Mouse (Mus musculus) kidney, embryonic 16.5 days (tissue): ENCODE data around the gene Tgfbr3. TPM values are rescaled to one million over a fixed set of nuclear protein-coding genes. Genes with fewer than 3 reads are reported as not detected.

Experiments used
- ATAC-seq: fragments of 200-750 bp; cut with Nextera tagmentation; 2 replicates; pipeline ENCODE4 v1.8.0; 2017; ENCODE audit warnings: moderate TSS enrichment; ENCODE audit not compliant: low FRiP score, low TSS enrichment
- H3K27ac ChIP-seq: fragments of 300-500 bp; sonication (generic); 2 replicates; pipeline ENCODE4 v1.5.1; 2014; ENCODE audit warnings: low read length
- H3K27me3 ChIP-seq: fragments of 300-500 bp; sonication (generic); 2 replicates; pipeline ENCODE4 v1.6.1; 2014; ENCODE audit warnings: low read length, control low read depth, mixed read lengths; ENCODE audit not compliant: insufficient read depth
- H3K36me3 ChIP-seq: fragments of 300-500 bp; sonication (generic); 2 replicates; pipeline ENCODE4 v1.6.1; 2014; ENCODE audit warnings: low read length, control low read depth, mixed read lengths; ENCODE audit not compliant: insufficient read depth
- H3K4me1 ChIP-seq: fragments of 300-500 bp; sonication (generic); 2 replicates; pipeline ENCODE4 v1.6.1; 2014; ENCODE audit warnings: low read length, control low read depth, mixed read lengths; ENCODE audit not compliant: insufficient read depth
- H3K4me2 ChIP-seq: fragments of 300-500 bp; sonication (generic); replicated peaks from 2 replicates; pipeline ENCODE4 v1.6.1; 2014; ENCODE audit warnings: low read depth, low read length
- H3K4me3 ChIP-seq: fragments of 300-500 bp; sonication (generic); 2 replicates; pipeline ENCODE4 v1.5.1; 2014; ENCODE audit warnings: mild to moderate bottlenecking, low read length
- H3K9ac ChIP-seq: fragments of 300-500 bp; sonication (generic); replicated peaks from 2 replicates; pipeline ENCODE4 v1.6.1; 2014; ENCODE audit warnings: low read length
- H3K9me3 ChIP-seq: fragments of 300-500 bp; sonication (generic); 2 replicates; pipeline ENCODE4 v1.6.1; 2016; ENCODE audit warnings: low read length, control low read depth
- WGBS: fragments of 180-500 bp; shearing (Covaris S2); extraction: QIAGEN DNeasy Blood & Tissue Kit; methylation state at CpG from one replicate; pipeline ENCODE4 v1.1.7; 2014; 5-methylcytosine and 5-hydroxymethylcytosine counted together
- polyA plus RNA-seq: library from polyadenylated mRNA; unstranded; fragments of >200 nt; fragmentation: Nextera tagmentation; extraction: Ambion mirVana; gene quantifications from 2 replicates; pipeline ENCODE4 v1.2.1, GENCODE M21; 2015

The Tgfbr3 gene
- polyA plus RNA-seq, 1 experiment from 2014 or later = 17.3 TPM

- H3K4me3 ChIP-seq = no peak overlapping the region
- no peak overlapping the region for H3K27ac ChIP-seq
- WGBS = 60% methylated on average over 4 of the region's 4 CpGs
- no peak overlapping the region for H3K4me2 ChIP-seq
- no peak for ATAC-seq
- H3K4me1 ChIP-seq = peaks cover 10% of the 10 kb centered on the region
- H3K27me3 ChIP-seq = no peaks in the 10 kb centered on the region
- H3K9me3 ChIP-seq = no peaks in the 10 kb centered on the region
- no peak overlapping the region for H3K9ac ChIP-seq
- H3K36me3 ChIP-seq = no peaks in the 10 kb centered on the region
Observed at GRCm38 (mm10) chr5:107102916-107103315, 186.5 kb downstream of the Tgfbr3 start.

DNA sequence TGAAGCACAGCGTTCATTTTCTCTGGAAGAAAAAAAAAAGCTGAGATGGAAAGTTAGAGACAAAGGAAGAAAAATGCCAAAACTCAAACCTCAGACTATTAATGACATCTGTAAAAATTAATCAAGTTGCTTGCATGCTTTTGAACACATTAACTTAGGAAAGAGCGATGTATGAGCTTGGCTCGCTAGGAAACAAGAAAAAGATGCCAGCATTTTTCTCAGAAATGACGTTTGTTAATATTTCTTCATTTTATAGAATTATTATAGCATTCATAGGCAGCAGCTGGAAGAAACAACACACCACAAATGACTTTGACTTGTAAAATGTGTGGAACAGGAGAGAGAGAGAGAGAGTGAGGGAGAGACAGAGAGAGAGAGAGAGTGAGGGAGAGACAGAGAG lies 187.7 kb downstream of the Tgfbr3 start:
- no peaks in the 10 kb centered on the region for H3K9me3 ChIP-seq
- no peak overlapping the region for H3K4me2 ChIP-seq
- ATAC-seq = no peak
- H3K27ac ChIP-seq = no peak overlapping the region
- H3K36me3 ChIP-seq = no peaks in the 10 kb centered on the region
- no peak overlapping the region for H3K9ac ChIP-seq
- 55% methylated on average over 4 of the region's 4 CpGs for WGBS
- no peaks in the 10 kb centered on the region for H3K27me3 ChIP-seq
- H3K4me1 ChIP-seq = peaks cover 5% of the 10 kb centered on the region
- no peak overlapping the region for H3K4me3 ChIP-seq

- H3K4me3 ChIP-seq = no peak overlapping the region
- no peaks in the 10 kb centered on the region for H3K27me3 ChIP-seq
- H3K27ac ChIP-seq = peak overlapping the region; percentile 28; the same call in 1 of the 2 replicates
- peaks cover 5% of the 10 kb centered on the region for H3K4me1 ChIP-seq
- no peak overlapping the region for H3K4me2 ChIP-seq
- no peak overlapping the region for H3K9ac ChIP-seq
- no peaks in the 10 kb centered on the region for H3K36me3 ChIP-seq
- H3K9me3 ChIP-seq = no peaks in the 10 kb centered on the region
- 63% methylated on average over 7 of the region's 7 CpGs for WGBS
- 0 out of 2 replicates have a peak, but pooled peaks have one; percentile 39 for ATAC-seq
Observed at GRCm38 (mm10) chr5:107101135-107101534, 188.3 kb downstream of the Tgfbr3 start.

GRCm38 (mm10) chr5:107099634-107100033 lies 189.8 kb downstream of the Tgfbr3 start:
- H3K27me3 ChIP-seq = no peaks in the 10 kb centered on the region
- ATAC-seq = no peak
- peaks cover 5% of the 10 kb centered on the region for H3K4me1 ChIP-seq
- no peaks in the 10 kb centered on the region for H3K36me3 ChIP-seq
- no peak overlapping the region for H3K9ac ChIP-seq
- no peak overlapping the region for H3K4me3 ChIP-seq
- H3K9me3 ChIP-seq = no peaks in the 10 kb centered on the region
- 86% methylated on average over 3 of the region's 3 CpGs for WGBS
- no peak overlapping the region for H3K27ac ChIP-seq
- no peak overlapping the region for H3K4me2 ChIP-seq

GRCm38 (mm10) chr5:107099076-107099475 lies 190.4 kb downstream of the Tgfbr3 start:
- Histone ChIP-seq H3K9ac (no peak overlapping the region), H3K9me3 (no peaks in the 10 kb centered on the region), H3K27ac (no peak overlapping the region), H3K4me2 (no peak overlapping the region), H3K27me3 (no peaks in the 10 kb centered on the region), H3K36me3 (no peaks in the 10 kb centered on the region), H3K4me1 (peaks cover 5% of the 10 kb centered on the region), H3K4me3 (no peak overlapping the region)
- WGBS = 59% methylated on average over 6 of the region's 6 CpGs
- no peak for ATAC-seq

DNA sequence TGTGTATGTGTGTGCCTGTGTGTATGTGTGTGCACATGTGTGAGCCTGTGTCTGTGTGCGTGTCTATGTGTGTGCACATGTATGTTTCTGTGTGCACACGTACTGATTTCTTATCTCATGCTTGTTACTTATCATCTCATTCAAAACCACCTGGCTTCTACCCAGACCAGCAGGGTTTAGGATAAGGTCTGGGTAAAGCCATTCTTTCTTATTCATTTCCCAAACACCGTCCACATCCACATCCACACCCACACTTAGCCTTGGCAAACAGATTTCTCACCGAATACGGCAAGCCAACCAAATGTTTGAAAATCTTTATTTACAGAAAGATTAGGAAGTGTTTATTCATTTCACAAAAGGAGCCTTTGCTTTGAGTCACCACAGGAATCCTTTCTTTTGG lies 191.4 kb downstream of the Tgfbr3 start:
- WGBS = 85% methylated on average over 5 of the region's 5 CpGs
- H3K9ac ChIP-seq = no peak overlapping the region
- no peak overlapping the region for H3K4me2 ChIP-seq
- H3K36me3 ChIP-seq = no peaks in the 10 kb centered on the region
- no peaks in the 10 kb centered on the region for H3K9me3 ChIP-seq
- no peak for ATAC-seq
- H3K27me3 ChIP-seq = no peaks in the 10 kb centered on the region
- H3K4me1 ChIP-seq = peaks cover 5% of the 10 kb centered on the region
- H3K27ac ChIP-seq = no peak overlapping the region
- no peak overlapping the region for H3K4me3 ChIP-seq

DNA sequence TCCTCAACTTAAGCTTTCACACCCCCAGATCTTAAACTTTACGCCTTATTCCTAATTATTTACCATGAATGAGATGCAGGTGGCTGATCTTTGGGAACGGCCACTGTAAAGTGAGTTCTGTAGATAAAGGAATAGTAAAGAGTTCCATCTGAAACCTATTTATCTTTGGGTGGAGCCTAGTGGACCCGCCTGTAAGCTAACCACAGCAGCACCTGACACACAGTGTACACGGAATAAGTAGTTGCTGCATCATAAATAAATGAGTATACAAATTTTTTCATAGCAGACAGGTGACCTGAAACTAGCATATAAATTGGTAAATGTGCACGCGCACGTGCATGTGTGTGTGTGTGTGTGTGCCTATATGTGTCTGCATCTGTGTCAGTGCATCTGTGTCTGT lies 192.1 kb downstream of the Tgfbr3 start:
- no peaks in the 10 kb centered on the region for H3K27me3 ChIP-seq
- H3K27ac ChIP-seq = no peak overlapping the region
- H3K9me3 ChIP-seq = no peaks in the 10 kb centered on the region
- no peak overlapping the region for H3K9ac ChIP-seq
- no peak overlapping the region for H3K4me3 ChIP-seq
- 77% methylated on average over 7 of the region's 7 CpGs for WGBS
- H3K4me1 ChIP-seq = peaks cover 5% of the 10 kb centered on the region
- no peak overlapping the region for H3K4me2 ChIP-seq
- ATAC-seq = no peak
- H3K36me3 ChIP-seq = no peaks in the 10 kb centered on the region

GRCm38 (mm10) chr5:107094233-107094632 lies 195.2 kb downstream of the Tgfbr3 start:
- H3K27me3 ChIP-seq = no peaks in the 10 kb centered on the region
- no peak overlapping the region for H3K9ac ChIP-seq
- WGBS = 37% methylated on average over 5 of the region's 5 CpGs
- no peak for ATAC-seq
- H3K4me2 ChIP-seq = no peak overlapping the region
- H3K27ac ChIP-seq = no peak overlapping the region
- no peak overlapping the region for H3K4me3 ChIP-seq
- H3K4me1 ChIP-seq = no peaks in the 10 kb centered on the region
- no peaks in the 10 kb centered on the region for H3K9me3 ChIP-seq
- no peaks in the 10 kb centered on the region for H3K36me3 ChIP-seq

GRCm38 (mm10) chr5:107093253-107093652 lies 196.2 kb downstream of the Tgfbr3 start:
- 87% methylated on average over 3 of the region's 3 CpGs for WGBS

GRCm38 (mm10) chr5:107092137-107092536 lies 197.3 kb downstream of the Tgfbr3 start:
- no peaks in the 10 kb centered on the region for H3K36me3 ChIP-seq
- WGBS = 53% methylated on average over 8 of the region's 8 CpGs
- H3K27ac ChIP-seq = no peak overlapping the region
- H3K4me2 ChIP-seq = no peak overlapping the region
- no peak for ATAC-seq
- no peak overlapping the region for H3K4me3 ChIP-seq
- peaks cover 16% of the 10 kb centered on the region for H3K4me1 ChIP-seq
- H3K27me3 ChIP-seq = no peaks in the 10 kb centered on the region
- H3K9me3 ChIP-seq = no peaks in the 10 kb centered on the region
- no peak overlapping the region for H3K9ac ChIP-seq

More at GRCm38 (mm10) chr5:107093253-107093652, 196.2 kb downstream of the Tgfbr3 start:
- no peaks in the 10 kb centered on the region for H3K27me3 ChIP-seq
- H3K4me1 ChIP-seq = peaks cover 5% of the 10 kb centered on the region
- no peak overlapping the region for H3K4me2 ChIP-seq
- no peak overlapping the region for H3K4me3 ChIP-seq
- no peak overlapping the region for H3K9ac ChIP-seq
- H3K9me3 ChIP-seq = no peaks in the 10 kb centered on the region
- H3K27ac ChIP-seq = no peak overlapping the region
- no peaks in the 10 kb centered on the region for H3K36me3 ChIP-seq
- no peak for ATAC-seq
